Mouse (Mus musculus): ENCODE measurements around the gene Rps6ka3.

Rps6ka3 gene

DNA sequence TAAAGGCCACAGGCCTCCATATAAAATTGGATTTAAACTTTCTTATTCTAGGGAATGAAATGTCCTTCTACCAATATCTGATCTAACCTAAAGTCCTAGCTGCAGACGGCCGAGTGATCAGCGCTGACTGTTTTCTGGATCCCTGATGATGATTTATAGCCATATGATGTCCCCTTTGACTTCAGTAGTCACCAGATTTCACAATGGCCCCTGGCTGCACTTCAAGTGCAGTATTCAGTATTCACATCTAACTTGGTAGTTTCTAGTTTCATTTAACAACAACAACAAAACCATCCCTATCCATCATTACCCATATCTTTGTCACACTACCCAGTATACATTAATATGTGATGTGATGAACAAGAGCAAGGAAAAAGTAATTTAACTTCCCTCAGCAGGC, 154.4 kb downstream of the Rps6ka3 start:
- DNase-seq = no peak

DNA sequence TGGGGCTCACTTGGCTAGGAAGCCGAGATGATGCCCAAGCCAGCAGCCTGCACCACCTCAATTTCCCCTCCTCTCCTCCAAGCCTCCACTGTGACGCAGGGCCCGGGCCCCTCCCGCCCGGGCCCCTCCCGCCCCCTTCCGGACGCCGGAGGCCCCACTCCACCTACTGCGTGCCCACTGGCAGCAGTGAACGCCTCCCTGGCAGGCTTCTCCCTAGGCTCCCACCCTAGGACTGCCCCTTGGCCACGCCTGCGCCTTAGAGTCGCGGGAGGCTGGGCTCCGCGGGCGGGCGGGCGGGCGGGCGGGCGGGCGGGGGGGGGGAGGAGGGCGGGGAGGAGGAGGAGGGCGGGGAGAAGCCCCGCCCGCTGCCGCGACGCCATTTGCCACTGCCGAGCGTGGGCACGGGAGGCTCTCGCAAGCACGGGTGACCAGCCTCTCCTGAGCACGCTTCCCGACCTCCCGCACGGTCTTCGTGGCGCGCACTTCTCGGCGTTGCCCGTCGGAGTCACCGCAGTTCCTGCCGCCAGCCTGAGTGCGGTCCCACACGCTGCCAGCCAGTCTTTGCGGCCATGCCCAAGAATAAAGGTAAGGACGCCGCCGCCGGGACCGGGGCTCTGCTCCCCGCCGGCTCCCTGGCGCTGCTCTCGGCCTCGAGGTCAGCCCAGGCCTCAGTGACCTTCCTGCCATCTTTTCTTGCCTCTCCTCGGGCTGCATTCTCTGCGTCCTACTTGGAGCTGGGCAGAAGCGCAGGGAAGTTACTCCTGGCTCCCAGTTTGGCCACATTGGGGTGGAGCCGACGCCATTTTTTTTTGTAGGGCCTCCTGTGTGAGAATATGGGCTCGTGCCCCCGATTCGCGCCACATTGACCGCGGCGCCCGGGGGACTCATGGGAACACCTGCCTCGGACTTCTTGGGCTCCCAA, 162.0 kb downstream of the Rps6ka3 start, which contains the start of gene Eif1ax:
Gene Eif1ax (plus strand): TSS at position 348 of the 922 bp plus-strand sequence.
- peak; percentile 69 to 73 for DNase-seq

DNA sequence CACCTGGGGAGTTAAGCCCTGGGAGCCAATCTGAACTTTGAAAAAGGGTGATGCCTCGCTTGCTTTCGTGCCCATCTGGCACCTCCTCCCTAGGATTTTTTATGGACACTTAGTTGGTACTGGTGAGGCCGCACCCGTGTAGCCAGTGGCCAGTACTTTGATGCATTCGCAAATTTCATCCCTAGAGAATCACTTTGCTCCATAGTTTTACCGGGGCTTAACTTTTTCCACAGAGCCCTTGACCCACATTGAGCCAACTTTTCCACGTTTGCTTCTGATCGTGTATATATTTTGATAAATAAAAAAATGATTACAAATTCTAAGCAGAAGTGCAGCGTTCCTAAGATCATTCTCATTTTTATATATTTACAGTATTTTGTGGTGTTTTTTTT, 162.6 kb downstream of the Rps6ka3 start:
- DNase-seq = no peak

DNA sequence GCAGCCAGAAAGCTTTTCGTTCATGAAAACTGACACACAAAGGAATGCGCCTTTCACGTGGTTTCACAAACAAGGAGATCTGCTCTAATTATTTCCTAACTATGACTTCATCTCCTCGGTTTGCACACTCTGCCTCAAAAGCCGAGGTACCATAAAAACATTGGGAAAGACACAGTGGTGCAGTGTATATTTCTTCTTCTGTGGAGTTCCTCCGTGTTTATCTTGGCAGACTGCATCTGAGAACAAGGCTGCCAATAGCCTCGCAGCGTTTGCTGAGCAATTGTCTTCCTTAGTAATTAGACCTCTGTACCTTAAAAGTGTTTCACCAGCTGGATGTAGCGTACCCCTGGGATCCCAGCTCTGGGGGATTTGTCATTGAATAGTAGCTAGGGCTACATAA, 177.0 kb downstream of the Rps6ka3 start:
- DNase-seq = no peak

DNA sequence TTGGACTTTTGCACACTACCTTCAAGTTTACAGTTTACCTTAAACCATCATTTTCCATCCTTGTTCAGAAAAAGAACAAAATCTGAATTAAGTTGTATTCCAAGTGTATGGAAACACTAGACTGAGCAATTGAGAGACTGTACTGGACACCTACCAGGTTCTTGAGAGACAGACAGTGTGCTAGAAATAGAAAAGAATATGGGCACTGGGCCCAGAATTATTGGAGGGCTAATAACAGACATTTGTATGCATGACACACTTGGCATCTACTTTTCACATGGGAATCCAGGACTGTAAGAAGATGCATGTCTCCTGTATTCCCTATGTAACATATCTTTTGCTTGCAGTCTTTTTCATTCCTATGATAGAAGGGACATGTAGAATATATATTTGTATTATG, 178.8 kb downstream of the Rps6ka3 start:
- DNase-seq = no peak

DNA sequence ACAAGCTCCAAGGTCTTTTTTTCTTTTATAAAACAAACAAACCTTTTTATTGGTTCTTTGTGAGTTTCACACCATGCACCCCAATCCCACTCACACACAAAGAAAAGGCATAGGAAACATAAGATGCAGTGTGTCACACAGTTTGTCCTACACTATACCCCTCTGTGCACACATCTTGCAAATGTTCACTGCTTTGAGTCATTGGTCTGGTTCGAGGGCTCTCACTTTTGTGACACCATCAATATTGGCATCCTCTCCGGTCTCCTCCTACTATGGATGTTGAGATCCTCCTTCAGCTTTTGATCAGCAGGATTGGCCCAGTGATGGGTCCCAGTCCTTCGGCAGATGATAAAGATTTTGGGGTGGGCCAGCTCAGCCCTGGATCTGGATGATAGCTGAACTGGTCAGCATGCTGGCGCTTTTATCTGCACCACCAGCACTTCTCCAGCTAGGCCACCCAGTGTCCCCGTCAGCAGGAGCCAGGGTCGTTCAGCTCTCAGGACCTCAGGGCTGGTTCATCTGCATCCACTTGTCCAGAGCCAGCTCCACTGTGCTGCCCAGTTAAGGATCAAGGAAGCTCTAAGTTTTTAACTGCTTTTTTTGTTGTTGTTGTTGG, 180.3 kb downstream of the Rps6ka3 start:
- DNase-seq = no peak

DNA sequence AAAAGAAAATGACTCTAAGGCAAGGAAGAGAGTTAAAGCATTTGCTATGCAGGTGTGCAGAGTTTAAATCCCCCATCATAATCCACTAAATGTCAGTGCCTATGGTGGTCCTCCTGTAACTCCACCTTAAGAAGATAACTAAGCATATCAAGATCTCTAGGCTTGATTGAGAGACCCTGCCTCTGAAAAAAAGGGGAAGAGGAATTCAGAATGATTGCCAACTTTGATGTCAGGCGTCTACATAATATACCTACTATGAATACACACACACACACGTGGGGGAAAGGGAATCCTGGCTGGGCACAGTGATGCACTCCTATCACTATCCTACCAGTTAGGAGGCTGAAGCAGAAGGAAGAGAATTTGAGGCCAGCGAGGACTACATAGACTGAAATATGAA, 181.1 kb downstream of the Rps6ka3 start:
- DNase-seq = no peak

DNA sequence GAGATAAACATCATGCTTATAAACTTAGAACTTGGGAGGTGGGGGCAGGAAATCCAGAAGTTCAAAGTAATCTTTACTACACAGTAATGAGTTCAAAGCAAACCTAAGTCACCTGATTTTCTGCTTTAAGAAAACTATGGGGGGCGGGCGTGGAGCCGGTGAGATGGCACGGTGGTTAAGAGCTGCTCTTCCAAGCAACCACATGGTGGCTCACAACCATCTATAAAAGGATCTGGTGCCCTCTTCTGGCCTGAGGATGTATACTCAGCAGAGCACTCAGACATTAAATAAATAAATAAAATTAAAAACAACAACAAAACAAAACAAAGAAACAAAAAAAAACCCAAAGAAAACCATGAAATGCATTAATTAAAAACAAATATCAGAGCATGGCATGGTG, 199.1 kb downstream of the Rps6ka3 start:
- peak in 1 of 2 experiments; percentile 15 for DNase-seq

DNA sequence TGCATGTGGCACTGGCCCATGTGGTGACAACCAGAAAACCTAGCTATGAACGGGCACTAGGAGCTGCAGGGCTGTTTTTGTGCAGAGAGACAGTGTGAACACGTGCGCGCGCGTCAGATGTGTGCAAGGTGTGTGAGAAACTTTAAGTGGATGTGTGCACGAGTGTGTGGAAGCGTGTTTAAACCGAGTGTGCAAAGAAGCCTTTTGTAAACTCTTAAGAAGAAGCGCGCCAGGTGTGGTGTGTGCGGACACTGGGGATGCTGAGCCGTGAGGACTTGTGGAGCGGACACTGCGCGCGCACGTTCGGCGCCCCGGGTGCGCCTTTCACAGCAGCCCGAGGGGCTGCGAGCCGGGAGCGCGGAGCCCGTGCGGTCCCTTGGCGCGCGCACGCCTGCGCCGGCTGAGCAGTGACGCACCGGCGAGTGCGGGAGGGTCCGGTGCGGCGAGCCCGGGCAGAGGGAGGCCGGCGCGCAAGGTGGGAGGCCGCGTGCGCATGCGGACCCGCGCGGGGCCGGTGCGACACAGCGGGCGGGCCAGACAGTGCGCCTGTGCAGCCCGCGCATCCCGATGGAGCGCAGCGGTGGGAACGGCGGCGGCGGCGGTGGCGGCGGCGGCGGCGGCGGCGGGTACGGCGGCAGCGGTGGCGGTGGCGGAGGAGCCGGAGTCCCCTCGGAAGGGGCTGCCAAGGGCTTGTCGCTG, 204.2 kb downstream of the Rps6ka3 start, which contains the start of gene Map7d2:
Gene Map7d2 (plus strand): TSS at position 443 of the 699 bp plus-strand sequence.
- DNase-seq = no peak

DNA sequence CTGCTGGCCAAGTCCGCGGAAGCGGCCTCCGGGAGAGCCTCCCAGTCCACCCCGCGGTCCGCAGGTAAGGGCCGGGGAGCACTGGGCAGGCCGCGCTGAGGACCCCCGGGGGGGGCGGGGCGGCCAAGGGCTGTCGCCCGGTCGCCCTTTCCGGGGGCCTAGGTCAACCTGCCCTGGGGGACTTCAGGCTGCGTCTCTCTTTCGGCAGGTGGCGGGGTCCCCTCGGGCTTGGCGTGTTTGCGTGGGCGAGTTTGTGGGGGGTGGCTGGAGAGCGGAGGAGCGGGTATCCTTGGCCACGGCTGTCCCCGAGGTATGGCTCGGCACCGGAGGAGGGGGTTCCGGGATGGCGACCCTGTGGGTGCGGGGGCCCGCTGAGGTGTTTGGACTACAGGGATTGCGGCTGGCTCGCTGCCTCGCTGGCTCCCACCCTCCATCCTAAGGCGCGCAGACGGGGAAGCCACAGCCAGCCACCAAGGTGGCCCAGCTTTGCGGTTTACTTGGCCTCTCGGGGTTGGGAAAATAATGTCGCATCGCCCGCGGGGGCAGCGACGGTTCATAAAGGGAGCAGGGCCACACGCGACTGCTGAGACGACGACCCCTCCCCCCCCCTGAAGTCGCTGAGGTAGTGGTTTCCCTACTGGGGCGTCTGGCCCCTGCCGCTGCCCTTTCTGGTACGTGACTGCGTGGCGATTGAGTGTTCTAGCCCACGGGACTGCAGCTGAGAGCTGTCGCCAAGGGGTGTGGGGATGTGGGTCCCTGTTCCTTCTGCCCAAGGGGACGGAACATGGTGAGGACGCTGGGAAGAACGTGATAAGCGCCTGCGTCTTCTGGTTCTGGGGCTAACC, 204.9 kb downstream of the Rps6ka3 start:
- DNase-seq = no peak
